Mouse (Mus musculus) liver, adult 2 months (tissue): ENCODE data around the gene Crhr2.

ENCODE experiments used
- CTCF ChIP-seq: fragments of 200-500 bp; IDR thresholded peaks from 2 replicates; pipeline ENCODE4 v1.5.1; 2011; ENCODE audit warnings: low read depth, low read length, control low read depth
- POLR2A ChIP-seq: fragments of 200-500 bp; IDR thresholded peaks from 2 replicates; pipeline ENCODE4 v1.6.1; 2011; ENCODE audit warnings: low read length, control low read depth; ENCODE audit not compliant: insufficient read depth; ENCODE audit errors: extremely low read depth

- no peak for TF ChIP-seq CTCF
- no peak for TF ChIP-seq POLR2A
Observed at GRCm38 (mm10) chr6:55179560-55179959, 46.7 kb upstream of the Crhr2 start.
